Mouse (Mus musculus) monocyte, adult 2 months (primary cell): ENCODE data around the gene Plpp7.

Experiments used
- DNase-seq, 2 experiments: peaks; one replicate each; pipeline ENCODE4 v3.0.0; 2022; ENCODE audit warnings: low spot score in 2 of 2, low read depth in 1 of 2

The Plpp7 gene

GRCm38 (mm10) chr2:32068811-32069607 is 26.3 kb upstream of the Plpp7 start:
- no peak for DNase-seq

- DNase-seq = no peak
Observed at GRCm38 (mm10) chr2:32070747-32071146, 24.6 kb upstream of the Plpp7 start.

- DNase-seq = no peak
Observed at GRCm38 (mm10) chr2:32074404-32074803, 20.9 kb upstream of the Plpp7 start.

- DNase-seq = no peak
Observed at GRCm38 (mm10) chr2:32075368-32075767, 20.0 kb upstream of the Plpp7 start.

GRCm38 (mm10) chr2:32077744-32078143 is 17.6 kb upstream of the Plpp7 start:
- DNase-seq = no peak

- DNase-seq = peak in 1 of 2 experiments; percentile 23
Observed at GRCm38 (mm10) chr2:32078522-32078921, 16.8 kb upstream of the Plpp7 start.

- DNase-seq = no peak
Observed at GRCm38 (mm10) chr2:32079191-32079725, 16.1 kb upstream of the Plpp7 start.

GRCm38 (mm10) chr2:32080681-32081080 is 14.6 kb upstream of the Plpp7 start:
- DNase-seq = no peak

GRCm38 (mm10) chr2:32081296-32081929 is 13.9 kb upstream of the Plpp7 start:
- peak; percentile 45 to 53 for DNase-seq

GRCm38 (mm10) chr2:32082229-32082628 is 13.1 kb upstream of the Plpp7 start:
- DNase-seq = no peak

GRCm38 (mm10) chr2:32083159-32084011 is 11.9 kb upstream of the Plpp7 start:
- peak; percentile 14 to 37 for DNase-seq

GRCm38 (mm10) chr2:32084111-32084871 is 11.0 kb upstream of the Plpp7 start, which contains the start of gene Fam78a:
Gene Fam78a, minus strand, starts transcription at chr2:32084857.
- DNase-seq = no peak

GRCm38 (mm10) chr2:32084872-32085199 is 10.5 kb upstream of the Plpp7 start:
- DNase-seq = no peak

GRCm38 (mm10) chr2:32085231-32085630 is 10.1 kb upstream of the Plpp7 start:
- no peak for DNase-seq

- DNase-seq = no peak
Observed at GRCm38 (mm10) chr2:32087606-32088005, 7.7 kb upstream of the Plpp7 start.

GRCm38 (mm10) chr2:32088372-32088981 is 6.9 kb upstream of the Plpp7 start:
- DNase-seq = no peak

GRCm38 (mm10) chr2:32089606-32090005 is 5.7 kb upstream of the Plpp7 start:
- peak; percentile 42 to 44 for DNase-seq

- DNase-seq = no peak
Observed at GRCm38 (mm10) chr2:32090145-32090544, 5.2 kb upstream of the Plpp7 start.

- DNase-seq = no peak
Observed at GRCm38 (mm10) chr2:32091956-32092355, 3.4 kb upstream of the Plpp7 start.

GRCm38 (mm10) chr2:32094001-32094707 is 1.2 kb upstream of the Plpp7 start:
- no peak for DNase-seq
